23 mouse cellular contexts compared by ENCODE assay signal in the genomic region with DNA sequence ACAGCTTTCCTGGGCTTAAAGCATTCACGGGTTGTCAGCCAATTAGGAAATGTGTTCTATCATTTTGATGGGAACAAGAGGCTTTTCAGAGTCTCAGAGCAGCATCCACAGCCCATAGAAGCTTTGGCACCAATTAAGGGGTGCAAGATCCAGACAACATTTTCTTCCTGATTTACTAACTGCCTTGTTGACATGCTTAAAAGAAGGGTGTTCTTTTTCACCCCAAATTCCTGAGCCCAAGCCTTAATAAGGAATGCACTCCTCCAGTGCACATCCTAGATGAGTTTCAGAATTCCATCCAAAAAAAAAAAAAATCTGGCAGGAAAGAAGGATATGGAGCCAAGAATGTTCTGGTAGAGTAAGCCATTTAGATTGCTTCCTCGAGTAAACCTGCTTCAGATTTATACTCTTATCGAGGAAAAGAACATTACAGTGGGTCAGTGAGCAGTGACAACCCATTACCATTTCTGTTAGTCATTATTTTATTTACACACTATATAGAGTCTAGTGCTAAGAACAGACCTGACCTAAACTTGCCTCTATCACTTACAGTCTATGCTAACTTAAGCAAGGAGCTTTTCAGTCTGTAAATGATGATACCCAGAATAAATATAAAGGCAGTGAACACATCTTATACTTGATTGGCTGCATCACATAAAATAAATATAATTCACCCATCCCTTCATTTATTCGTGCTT.
DNase-seq lines count a peak whose midpoint lies in the region; ATAC-seq and TF ChIP-seq lines count a peak whose summit lies in the region.
"Had no signal": no experiment of that assay in that cellular context is flagged by ENCODE, and none has a peak within 500 bp of the region (broad histone marks: within the 10 kb centered on the region; RNA-seq: fewer than 3 reads in every experiment).

No protein-coding gene starts in this region.

- no peaks in the 10 kb centered on the region for H3K9me3 ChIP-seq in kidney, embryonic 14.5 days (ENCODE audit: control insufficient read depth, low read length)
- H3K9me3 ChIP-seq in stomach, embryonic 16.5 days (replicated peaks; ENCODE audit: control insufficient read depth, low read length): no peaks in the 10 kb centered on the region
- H3K9me3 ChIP-seq in stomach, postnatal 0 days (ENCODE audit: control insufficient read depth, low read length): no peaks in the 10 kb centered on the region
- H3K9me3 ChIP-seq in forebrain, embryonic 12.5 days: no peaks in the 10 kb centered on the region
- H3K9me3 ChIP-seq: embryonic facial prominence, embryonic 12.5 days; heart, embryonic 12.5 days; hindbrain, embryonic 10.5 days; limb, embryonic 12.5 days; midbrain, embryonic 12.5 days; neural tube, embryonic 15.5 days; stomach, embryonic 15.5 days had no signal

- DNase-seq in kidney, postnatal 36 days: no peak
- DNase-seq in stomach, postnatal 0 days (ENCODE audit: low spot score): no peak
- no peak for DNase-seq in urinary bladder, postnatal 25 days (ENCODE audit: low spot score)
- DNase-seq in ovary, adult 18-20 months (ENCODE audit: low spot score): no peak
- DNase-seq: cerebellum, adult 11-12 months; gastrocnemius, postnatal 14 days; heart, adult 11 months; heart, postnatal 10 days; kidney, adult 18-20 months; liver, postnatal 0 days; lung, postnatal 10 days had no signal

- H3K4me3 ChIP-seq in kidney, embryonic 14.5 days (ENCODE audit: low read length): no peak overlapping the region
- no peak overlapping the region for H3K4me3 ChIP-seq in stomach, embryonic 16.5 days (replicated peaks; ENCODE audit: low read length)
- H3K4me3 ChIP-seq in stomach, postnatal 0 days (ENCODE audit: low read depth, low read length): no peak overlapping the region
- no peak overlapping the region for H3K4me3 ChIP-seq in forebrain, embryonic 12.5 days (replicated peaks)
- H3K4me3 ChIP-seq: embryonic facial prominence, embryonic 12.5 days; heart, embryonic 12.5 days; hindbrain, embryonic 10.5 days; limb, embryonic 12.5 days; midbrain, embryonic 12.5 days; neural tube, embryonic 15.5 days; stomach, embryonic 15.5 days had no signal

- WGBS in kidney, embryonic 14.5 days: 52% methylated on average over 4 of the region's 4 CpGs
- 49% methylated on average over 4 of the region's 4 CpGs for WGBS in stomach, embryonic 16.5 days
- WGBS in stomach, postnatal 0 days: 42% methylated on average over 4 of the region's 4 CpGs
- WGBS in forebrain, embryonic 12.5 days: 57% methylated on average over 4 of the region's 4 CpGs

- no peak for TF ChIP-seq CTCF in stomach, postnatal 0 days (IDR thresholded peaks at IDR 0.05; ENCODE audit: low read depth)

- TF ChIP-seq EP300 in stomach, postnatal 0 days (optimal IDR thresholded peaks at IDR 0.05): no peak

- no peaks in the 10 kb centered on the region for H3K4me1 ChIP-seq in kidney, embryonic 14.5 days (ENCODE audit: control insufficient read depth, insufficient read depth, low read length)
- no peaks in the 10 kb centered on the region for H3K4me1 ChIP-seq in stomach, embryonic 16.5 days (ENCODE audit: control insufficient read depth, insufficient read depth, low read length)
- no peaks in the 10 kb centered on the region for H3K4me1 ChIP-seq in stomach, postnatal 0 days (replicated peaks; ENCODE audit: control insufficient read depth, insufficient read depth)
- no peaks in the 10 kb centered on the region for H3K4me1 ChIP-seq in forebrain, embryonic 12.5 days
- H3K4me1 ChIP-seq: embryonic facial prominence, embryonic 12.5 days; heart, embryonic 12.5 days; limb, embryonic 12.5 days; midbrain, embryonic 12.5 days; neural tube, embryonic 15.5 days; stomach, embryonic 15.5 days had no signal

- no peaks in the 10 kb centered on the region for H3K36me3 ChIP-seq in kidney, embryonic 14.5 days (ENCODE audit: control insufficient read depth, insufficient read depth, low read length)
- no peaks in the 10 kb centered on the region for H3K36me3 ChIP-seq in stomach, embryonic 16.5 days (ENCODE audit: control insufficient read depth, insufficient read depth, low read length)
- H3K36me3 ChIP-seq in stomach, postnatal 0 days (ENCODE audit: control insufficient read depth, insufficient read depth, low read length): no peaks in the 10 kb centered on the region
- H3K36me3 ChIP-seq in forebrain, embryonic 12.5 days (replicated peaks): no peaks in the 10 kb centered on the region
- H3K36me3 ChIP-seq: embryonic facial prominence, embryonic 12.5 days; heart, embryonic 12.5 days; hindbrain, embryonic 10.5 days; limb, embryonic 12.5 days; midbrain, embryonic 12.5 days; neural tube, embryonic 15.5 days; stomach, embryonic 15.5 days had no signal

- no peak overlapping the region for H3K27ac ChIP-seq in kidney, embryonic 14.5 days (ENCODE audit: low read depth, low read length)
- H3K27ac ChIP-seq in stomach, embryonic 16.5 days (ENCODE audit: low read length): no peak overlapping the region
- H3K27ac ChIP-seq in stomach, postnatal 0 days (replicated peaks): no peak overlapping the region
- H3K27ac ChIP-seq in forebrain, embryonic 12.5 days: no peak overlapping the region
- H3K27ac ChIP-seq: embryonic facial prominence, embryonic 12.5 days; hindbrain, embryonic 10.5 days; hindbrain, postnatal 0 days; limb, embryonic 12.5 days; midbrain, embryonic 12.5 days; neural tube, embryonic 15.5 days; stomach, embryonic 15.5 days had no signal

- H3K9ac ChIP-seq in kidney, embryonic 14.5 days (ENCODE audit: low read depth, low read length): no peak overlapping the region
- H3K9ac ChIP-seq in stomach, embryonic 16.5 days (ENCODE audit: low read length): no peak overlapping the region
- H3K9ac ChIP-seq in stomach, postnatal 0 days (ENCODE audit: low read length): no peak overlapping the region
- no peak overlapping the region for H3K9ac ChIP-seq in forebrain, embryonic 12.5 days
- H3K9ac ChIP-seq: embryonic facial prominence, embryonic 12.5 days; heart, embryonic 12.5 days; limb, embryonic 12.5 days; liver, postnatal 0 days; midbrain, embryonic 12.5 days; neural tube, embryonic 15.5 days; stomach, embryonic 15.5 days had no signal

- H3K27me3 ChIP-seq in kidney, embryonic 14.5 days (ENCODE audit: control insufficient read depth, insufficient read depth, low read length): no peaks in the 10 kb centered on the region
- no peaks in the 10 kb centered on the region for H3K27me3 ChIP-seq in stomach, embryonic 16.5 days (ENCODE audit: control insufficient read depth, insufficient read depth, low read length)
- H3K27me3 ChIP-seq in stomach, postnatal 0 days (ENCODE audit: control insufficient read depth, insufficient read depth, low read length): no peaks in the 10 kb centered on the region
- H3K27me3 ChIP-seq in forebrain, embryonic 12.5 days: no peaks in the 10 kb centered on the region
- H3K27me3 ChIP-seq: embryonic facial prominence, embryonic 12.5 days; heart, embryonic 12.5 days; limb, embryonic 12.5 days; midbrain, embryonic 12.5 days; neural tube, embryonic 15.5 days; stomach, embryonic 15.5 days had no signal

- no peak overlapping the region for H3K4me2 ChIP-seq in kidney, embryonic 14.5 days (replicated peaks; ENCODE audit: low read depth, low read length)
- no peak overlapping the region for H3K4me2 ChIP-seq in stomach, embryonic 16.5 days (ENCODE audit: low read depth, low read length)
- H3K4me2 ChIP-seq in stomach, postnatal 0 days (replicated peaks; ENCODE audit: low read depth): no peak overlapping the region
- H3K4me2 ChIP-seq in forebrain, embryonic 12.5 days: no peak overlapping the region
- H3K4me2 ChIP-seq: embryonic facial prominence, embryonic 12.5 days; heart, embryonic 12.5 days; limb, embryonic 12.5 days; liver, embryonic 11.5 days; midbrain, embryonic 12.5 days; neural tube, embryonic 15.5 days; stomach, embryonic 15.5 days had no signal

- peak; percentile 35; the same call in 1 of the 2 replicates for ATAC-seq in kidney, embryonic 14.5 days (ENCODE audit: low FRiP score, low TSS enrichment)
- peak; percentile 56; the same call in 1 of the 2 replicates for ATAC-seq in stomach, embryonic 16.5 days (ENCODE audit: insufficient read depth, low FRiP score)
- no peak for ATAC-seq in stomach, postnatal 0 days (ENCODE audit: low FRiP score, low TSS enrichment)
- peak; percentile 61; the same call in 1 of the 2 replicates for ATAC-seq in forebrain, embryonic 12.5 days (ENCODE audit: low FRiP score)
- ATAC-seq: hindbrain, postnatal 0 days; liver, postnatal 0 days had no signal
